Mouse (Mus musculus) lung, postnatal 0 days (tissue): Measurements from ENCODE around the gene Exoc6. TPM values are rescaled to one million over a fixed set of nuclear protein-coding genes. Genes with fewer than 3 reads are reported as not detected.

Source experiments
- ATAC-seq: fragments of 200-750 bp; cut with Nextera tagmentation; 2 replicates; pipeline ENCODE4 v1.8.0; 2017; ENCODE audit warnings: moderate library complexity
- DNase-seq: peaks from one replicate; pipeline ENCODE4 v3.0.0-alpha.2; 2016; ENCODE audit warnings: low spot score
- H3K27ac ChIP-seq: fragments of 300-500 bp; sonication (generic); 2 replicates; pipeline ENCODE4 v1.5.1; 2014; ENCODE audit warnings: antibody characterized with exemption, mild to moderate bottlenecking, low read length, mixed read lengths
- H3K27me3 ChIP-seq: fragments of 300-500 bp; sonication (generic); replicated peaks from 2 replicates; pipeline ENCODE4 v1.6.1; 2014; ENCODE audit warnings: low read length, mixed read lengths; ENCODE audit not compliant: insufficient read depth
- H3K36me3 ChIP-seq: fragments of 300-500 bp; sonication (generic); 2 replicates; pipeline ENCODE4 v1.6.1; 2014; ENCODE audit warnings: low read length, mixed read lengths; ENCODE audit not compliant: insufficient read depth
- H3K4me1 ChIP-seq: fragments of 300-500 bp; sonication (generic); 2 replicates; pipeline ENCODE4 v1.6.1; 2014; ENCODE audit warnings: antibody characterized with exemption, low read depth, low read length, mixed read lengths; ENCODE audit not compliant: insufficient read depth
- H3K4me2 ChIP-seq: fragments of 300-500 bp; sonication (generic); replicated peaks from 2 replicates; pipeline ENCODE4 v1.6.1; 2014; ENCODE audit warnings: low read depth, mild to moderate bottlenecking, low read length, moderate library complexity, mixed read lengths
- H3K4me3 ChIP-seq: fragments of 300-500 bp; sonication (generic); 2 replicates; pipeline ENCODE4 v1.5.1; 2014; ENCODE audit warnings: low read depth, low read length
- H3K9ac ChIP-seq: fragments of 300-500 bp; sonication (generic); replicated peaks from 2 replicates; pipeline ENCODE4 v1.6.1; 2014; ENCODE audit warnings: low read depth, mild to moderate bottlenecking
- H3K9me3 ChIP-seq: fragments of 300-500 bp; sonication (generic); 2 replicates; pipeline ENCODE4 v1.6.1; 2016; ENCODE audit warnings: low read length, mixed read lengths
- CTCF ChIP-seq: IDR thresholded peaks from 2 replicates; pipeline ENCODE4 v1.5.1; 2016; ENCODE audit warnings: antibody characterized with exemption, mild to moderate bottlenecking
- EP300 ChIP-seq: IDR thresholded peaks from 2 replicates; pipeline ENCODE4 v1.6.1; 2016; ENCODE audit warnings: antibody characterized with exemption, mild to moderate bottlenecking, control low read depth
- WGBS: fragments of 180-500 bp; shearing (Covaris S2); extraction: QIAGEN DNeasy Blood & Tissue Kit; methylation state at CpG from one replicate; pipeline ENCODE4 v1.1.7; 2014; 5-methylcytosine and 5-hydroxymethylcytosine counted together
- polyA plus RNA-seq: library from polyadenylated mRNA; unstranded; fragments of >200 nt; fragmentation: Nextera tagmentation; extraction: Ambion mirVana; gene quantifications from 2 replicates; pipeline ENCODE4 v1.2.1, GENCODE M21; 2015

Gene Exoc6
- polyA plus RNA-seq, 1 experiment from 2014 or later: 11.3 TPM

DNA sequence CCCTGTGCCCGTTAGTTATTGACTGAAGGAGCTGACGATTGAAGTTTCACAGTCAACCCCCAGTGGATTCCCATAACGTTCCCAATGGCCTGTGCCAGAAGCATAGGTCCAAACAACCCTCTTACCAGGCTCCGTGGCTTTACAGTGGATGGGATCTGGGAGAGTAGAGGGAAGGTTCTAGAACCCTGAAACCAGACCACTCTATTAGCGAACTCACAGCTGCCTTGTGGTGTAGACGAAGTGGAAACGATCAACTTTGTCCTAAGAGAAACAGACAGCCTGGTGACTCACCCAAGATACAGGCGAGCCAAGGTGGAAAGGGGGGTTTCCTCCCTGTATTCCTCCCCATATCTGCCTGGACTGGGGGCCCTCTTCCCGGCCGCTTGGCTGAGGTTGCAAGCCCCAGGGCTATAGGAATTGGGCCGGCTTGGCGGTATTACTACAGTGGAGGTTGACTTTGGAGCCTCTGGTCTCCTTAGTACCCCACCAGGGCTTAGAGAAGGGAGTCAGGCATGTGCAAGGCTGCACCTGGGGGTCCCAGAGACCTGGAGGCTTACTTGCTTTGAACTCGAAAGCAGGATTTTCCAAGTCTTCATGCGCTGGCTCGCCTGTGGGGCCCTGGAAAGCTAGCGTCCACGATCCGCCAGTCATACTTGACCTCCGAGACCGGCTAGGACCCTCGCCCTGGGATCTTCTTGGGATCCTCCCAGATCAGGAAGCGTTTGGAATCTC is 146.6 kb downstream of the Exoc6 start:
- Histone ChIP-seq H3K9me3 (no peaks in the 10 kb centered on the region), H3K4me3 (peak overlapping the region; percentile 22; the same call in 1 of the 2 replicates), H3K36me3 (no peaks in the 10 kb centered on the region), H3K9ac (no peak overlapping the region), H3K4me1 (peaks cover 5% of the 10 kb centered on the region; the same call in 1 of the 2 replicates), H3K4me2 (peak overlapping the region; percentile 14; the same call in 1 of the 2 replicates), H3K27ac (no peak overlapping the region), H3K27me3 (peaks cover 88% of the 10 kb centered on the region)
- 2% methylated on average over 22 of the region's 22 CpGs for WGBS
- no peak for ATAC-seq
- TF ChIP-seq CTCF (no peak), EP300 (no peak)
- DNase-seq: no peak

DNA sequence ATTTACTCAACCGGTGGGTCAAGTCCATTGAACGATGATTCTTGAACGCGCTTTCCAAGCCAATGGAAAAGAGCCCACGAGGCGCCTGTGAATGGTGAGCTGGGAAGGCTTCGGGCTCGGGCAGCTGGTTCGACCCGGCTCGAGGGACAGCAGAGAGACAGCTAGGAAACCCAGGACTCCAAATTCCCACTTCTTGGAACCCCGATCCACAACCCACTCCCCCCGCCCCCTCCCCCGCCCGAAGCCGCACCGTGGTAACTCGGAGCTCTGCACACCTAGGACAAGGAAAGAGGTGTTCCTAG is 147.1 kb downstream of the Exoc6 start:
- DNase-seq: no peak
- no peak overlapping the region for H3K9ac ChIP-seq
- 2% methylated on average over 18 of the region's 18 CpGs for WGBS

DNA sequence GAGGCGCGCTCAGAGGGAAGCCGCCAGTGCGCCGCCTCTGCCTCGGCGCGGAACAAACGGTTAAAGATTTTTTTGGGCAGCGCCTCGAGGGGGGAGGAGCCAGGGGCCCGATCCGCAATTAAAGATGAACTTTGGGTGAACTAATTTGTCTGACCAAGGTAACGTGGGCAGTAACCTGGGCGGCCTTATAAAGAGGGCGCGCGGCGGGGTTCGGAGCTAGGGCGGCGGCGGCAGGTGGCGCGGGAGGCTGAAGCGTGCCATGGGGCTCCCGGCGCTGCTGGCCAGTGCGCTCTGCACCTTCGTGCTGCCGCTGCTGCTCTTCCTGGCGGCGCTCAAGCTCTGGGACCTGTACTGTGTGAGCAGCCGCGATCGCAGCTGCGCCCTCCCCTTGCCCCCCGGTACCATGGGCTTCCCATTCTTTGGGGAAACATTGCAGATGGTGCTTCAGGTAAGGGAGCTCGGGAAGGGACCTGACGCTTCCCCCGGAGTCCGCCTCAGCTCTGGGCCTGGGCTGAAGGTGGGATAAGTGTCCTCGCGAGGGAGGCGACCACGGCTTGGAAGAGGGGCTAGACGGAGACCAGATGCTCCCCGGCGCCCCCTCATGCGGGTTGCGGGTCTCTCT is 147.5 kb downstream of the Exoc6 start, which contains the start of gene Cyp26a1:
Gene Cyp26a1, plus strand, starts transcription at position 148 of the 622 bp plus-strand sequence.
- WGBS: 1% methylated on average over 51 of the region's 51 CpGs
- H3K4me1 ChIP-seq: peaks cover 4% of the 10 kb centered on the region; the same call in 1 of the 2 replicates
- H3K27me3 ChIP-seq: peaks cover 86% of the 10 kb centered on the region
- ATAC-seq (no peak), DNase-seq (no peak)
- H3K27ac ChIP-seq: no peak within 1 kb of the TSS
- TF ChIP-seq EP300 (no peak), CTCF (no peak)
- H3K9ac ChIP-seq: no peak within 1 kb of the TSS
- no peaks in the 10 kb centered on the region for H3K9me3 ChIP-seq
- no peaks in the 10 kb centered on the region for H3K36me3 ChIP-seq
- H3K4me3 ChIP-seq: peak within 1 kb of the TSS; percentile 22
- peak within 1 kb of the TSS; percentile 30 for H3K4me2 ChIP-seq

More for the DNA sequence above, 147.1 kb downstream of the Exoc6 start:
- H3K4me1 ChIP-seq: peaks cover 5% of the 10 kb centered on the region; the same call in 1 of the 2 replicates
- no peak for ATAC-seq
- peak overlapping the region; percentile 22 for H3K4me3 ChIP-seq
- H3K9me3 ChIP-seq: no peaks in the 10 kb centered on the region
- H3K4me2 ChIP-seq: peak overlapping the region; percentile 30
- peaks cover 86% of the 10 kb centered on the region for H3K27me3 ChIP-seq
- no peak overlapping the region for H3K27ac ChIP-seq
- TF ChIP-seq CTCF (no peak), EP300 (no peak)
- no peaks in the 10 kb centered on the region for H3K36me3 ChIP-seq

DNA sequence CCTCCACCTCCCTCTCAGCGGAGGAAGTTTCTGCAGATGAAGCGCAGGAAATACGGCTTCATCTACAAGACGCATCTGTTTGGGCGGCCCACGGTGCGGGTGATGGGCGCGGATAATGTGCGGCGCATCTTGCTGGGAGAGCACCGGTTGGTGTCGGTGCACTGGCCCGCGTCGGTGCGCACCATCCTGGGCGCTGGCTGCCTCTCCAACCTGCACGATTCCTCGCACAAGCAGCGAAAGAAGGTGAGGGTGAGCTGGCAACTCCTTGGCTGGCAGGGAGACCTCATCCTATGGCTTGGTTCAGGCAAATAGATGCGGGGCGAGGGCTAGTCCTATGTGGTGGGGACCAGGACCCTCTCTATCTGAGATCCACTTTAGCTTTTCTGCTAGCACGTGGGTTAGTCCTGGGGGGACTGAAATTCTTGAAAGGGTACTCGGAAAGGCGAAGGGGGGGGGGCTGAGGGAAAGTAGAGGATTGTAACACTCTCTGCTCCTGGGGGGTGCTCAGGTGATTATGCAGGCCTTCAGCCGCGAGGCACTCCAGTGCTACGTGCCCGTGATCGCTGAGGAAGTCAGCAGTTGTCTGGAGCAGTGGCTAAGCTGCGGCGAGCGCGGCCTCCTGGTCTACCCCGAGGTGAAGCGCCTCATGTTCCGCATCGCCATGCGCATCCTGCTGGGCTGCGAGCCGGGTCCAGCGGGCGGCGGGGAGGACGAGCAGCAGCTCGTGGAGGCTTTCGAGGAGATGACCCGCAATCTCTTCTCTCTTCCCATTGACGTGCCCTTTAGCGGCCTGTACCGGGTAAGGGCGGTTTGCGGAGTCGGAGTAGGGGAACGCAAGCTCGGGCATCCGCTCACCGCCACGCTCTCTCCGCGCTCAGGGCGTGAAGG is 148.3 kb downstream of the Exoc6 start:
- H3K4me2 ChIP-seq: no peak overlapping the region
- no peak overlapping the region for H3K9ac ChIP-seq
- peak overlapping the region; percentile 22; the same call in 1 of the 2 replicates for H3K4me3 ChIP-seq
- TF ChIP-seq CTCF (no peak), EP300 (no peak)
- H3K27ac ChIP-seq: no peak overlapping the region
- DNase-seq: no peak
- WGBS: under 1% methylated on average over 61 of the region's 63 CpGs
- peaks cover 83% of the 10 kb centered on the region for H3K27me3 ChIP-seq
- H3K4me1 ChIP-seq: no peaks in the 10 kb centered on the region; the same call in 1 of the 2 replicates
- ATAC-seq: no peak
- no peaks in the 10 kb centered on the region for H3K9me3 ChIP-seq
- H3K36me3 ChIP-seq: no peaks in the 10 kb centered on the region

DNA sequence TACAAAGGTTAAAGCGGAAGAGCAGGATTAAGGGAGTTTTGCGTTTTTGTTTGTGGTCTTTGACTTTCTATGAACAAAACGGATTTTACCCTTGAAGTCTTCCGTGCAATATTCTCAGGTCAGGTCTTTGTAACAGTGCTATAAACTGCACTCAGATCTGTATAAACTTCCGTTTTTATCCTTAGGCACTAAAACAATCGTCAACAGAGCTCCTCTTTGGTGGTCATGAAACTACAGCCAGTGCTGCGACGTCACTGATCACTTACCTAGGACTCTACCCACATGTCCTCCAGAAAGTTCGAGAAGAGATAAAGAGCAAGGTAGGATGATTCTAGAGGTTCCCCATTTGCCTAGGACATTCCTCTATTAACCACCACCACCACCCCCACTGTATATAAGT is 149.5 kb downstream of the Exoc6 start:
- H3K27ac ChIP-seq: no peak overlapping the region
- ATAC-seq (no peak), DNase-seq (no peak)
- 22% methylated on average over 9 of the region's 9 CpGs for WGBS
- H3K27me3 ChIP-seq: peaks cover 74% of the 10 kb centered on the region
- no peak overlapping the region for H3K4me3 ChIP-seq
- no peak overlapping the region for H3K4me2 ChIP-seq
- no peaks in the 10 kb centered on the region; the same call in 1 of the 2 replicates for H3K4me1 ChIP-seq
- TF ChIP-seq CTCF (no peak), EP300 (no peak)
- H3K9me3 ChIP-seq: no peaks in the 10 kb centered on the region
- no peaks in the 10 kb centered on the region for H3K36me3 ChIP-seq
- no peak overlapping the region for H3K9ac ChIP-seq
